Mouse (Mus musculus) gastrocnemius, postnatal 4 days (tissue): ENCODE data around the gene Tbkbp1. TPM values are rescaled to one million over a fixed set of nuclear protein-coding genes. Genes with fewer than 3 reads are reported as not detected.

ENCODE experiments used
- DNase-seq, 2 experiments: peaks; one replicate each; pipeline ENCODE4 v3.0.0; 2021 to 2022; ENCODE audit warnings: low spot score in 2 of 2, mixed read lengths in 2 of 2
- total RNA-seq, 2 experiments: library from RNA; stranded (reverse); gene quantifications; 2 replicates each; pipeline ENCODE4 v1.2.3; 2021

The Tbkbp1 gene
- total RNA-seq, 2 experiments from 2014 or later, result 12.4 to 12.9 TPM

- DNase-seq, result no peak
These were observed 22.3 kb downstream of the Tbkbp1 start for GRCm38 (mm10) chr11:97128956-97129355.

- no peak for DNase-seq
These were observed 23.6 kb downstream of the Tbkbp1 start for GRCm38 (mm10) chr11:97127470-97128223.

- DNase-seq, result no peak
These were observed 24.4 kb downstream of the Tbkbp1 start for GRCm38 (mm10) chr11:97126645-97127468.

- DNase-seq, result no peak
These were observed 26.8 kb downstream of the Tbkbp1 start for GRCm38 (mm10) chr11:97124266-97125036.

- DNase-seq, result no peak
These were observed 27.9 kb downstream of the Tbkbp1 start for GRCm38 (mm10) chr11:97123282-97123890.

GRCm38 (mm10) chr11:97120641-97121040 lies 30.7 kb downstream of the Tbkbp1 start:
- no peak for DNase-seq

- DNase-seq, result no peak
These were observed 31.1 kb downstream of the Tbkbp1 start for GRCm38 (mm10) chr11:97120221-97120620.

GRCm38 (mm10) chr11:97115797-97116196 lies 35.5 kb downstream of the Tbkbp1 start:
- DNase-seq, result no peak

- DNase-seq, result no peak
These were observed 36.4 kb downstream of the Tbkbp1 start, which contains the start of gene Tbx21 for GRCm38 (mm10) chr11:97114671-97115601. Tbx21 (minus strand) TSS chr11:97115331.

GRCm38 (mm10) chr11:97112519-97113125 lies 38.7 kb downstream of the Tbkbp1 start:
- no peak for DNase-seq

- no peak for DNase-seq
These were observed 42.3 kb downstream of the Tbkbp1 start for GRCm38 (mm10) chr11:97108976-97109375.

- DNase-seq, result no peak
These were observed 47.2 kb downstream of the Tbkbp1 start for GRCm38 (mm10) chr11:97104091-97104483.

GRCm38 (mm10) chr11:97103163-97104090 lies 47.9 kb downstream of the Tbkbp1 start:
- DNase-seq, result no peak

- DNase-seq, result peak; percentile 56 to 76
These were observed 49.6 kb downstream of the Tbkbp1 start for GRCm38 (mm10) chr11:97101722-97102121.

GRCm38 (mm10) chr11:97098791-97099190 lies 52.5 kb downstream of the Tbkbp1 start:
- DNase-seq, result peak; percentile 35 to 48

GRCm38 (mm10) chr11:97094600-97094999 lies 56.7 kb downstream of the Tbkbp1 start:
- DNase-seq, result no peak

- DNase-seq, result no peak
These were observed 64.9 kb downstream of the Tbkbp1 start for GRCm38 (mm10) chr11:97086365-97086764.
